Mouse (Mus musculus): Measurements from ENCODE around the gene Ccdc15. TPM values are rescaled to one million over a fixed set of nuclear protein-coding genes. Genes with fewer than 3 reads are reported as not detected.

Ccdc15 gene
- polyA plus RNA-seq, 1 experiment from 2014 or later, result 5.6 TPM

DNA sequence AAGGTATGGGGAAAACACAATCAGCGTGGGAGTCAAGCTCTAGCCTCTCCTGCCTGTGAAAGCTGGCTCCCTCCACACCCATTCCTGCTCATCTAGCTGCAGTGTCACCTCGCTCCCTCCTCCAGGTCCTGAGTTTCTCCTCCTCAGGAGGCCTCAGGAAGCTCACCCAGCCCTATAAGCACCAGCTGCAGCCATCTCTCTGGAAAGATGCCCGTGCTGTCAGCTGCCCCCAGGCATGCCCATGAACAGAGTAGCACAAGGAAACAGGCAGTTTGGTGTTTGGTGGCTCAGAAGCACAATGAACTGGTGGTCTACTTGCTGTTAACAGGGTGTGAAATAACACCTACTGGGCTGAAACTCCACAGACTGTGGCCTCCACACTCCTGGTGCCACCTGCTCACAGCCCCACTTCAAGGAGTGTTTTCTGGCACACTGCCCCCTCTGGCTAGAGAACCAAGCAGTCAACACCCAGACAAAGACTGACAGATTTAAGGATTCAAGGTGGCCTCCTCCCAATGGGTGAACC, 99.8 kb downstream of the Ccdc15 start:
- 47% methylated on average over 3 of the region's 3 CpGs for WGBS (ENCODE audit: insufficient replicate concordance)
- no peak overlapping the region for H3K4me2 ChIP-seq
- H3K4me3 ChIP-seq, result no peak overlapping the region
- no peak overlapping the region for H3K27ac ChIP-seq
- no peaks in the 10 kb centered on the region for H3K27me3 ChIP-seq (replicated peaks)
- no peaks in the 10 kb centered on the region for H3K36me3 ChIP-seq
- no peak overlapping the region for H3K9ac ChIP-seq
- no peak for ATAC-seq
- H3K9me3 ChIP-seq (replicated peaks), result no peaks in the 10 kb centered on the region
- H3K4me1 ChIP-seq, result no peaks in the 10 kb centered on the region

DNA sequence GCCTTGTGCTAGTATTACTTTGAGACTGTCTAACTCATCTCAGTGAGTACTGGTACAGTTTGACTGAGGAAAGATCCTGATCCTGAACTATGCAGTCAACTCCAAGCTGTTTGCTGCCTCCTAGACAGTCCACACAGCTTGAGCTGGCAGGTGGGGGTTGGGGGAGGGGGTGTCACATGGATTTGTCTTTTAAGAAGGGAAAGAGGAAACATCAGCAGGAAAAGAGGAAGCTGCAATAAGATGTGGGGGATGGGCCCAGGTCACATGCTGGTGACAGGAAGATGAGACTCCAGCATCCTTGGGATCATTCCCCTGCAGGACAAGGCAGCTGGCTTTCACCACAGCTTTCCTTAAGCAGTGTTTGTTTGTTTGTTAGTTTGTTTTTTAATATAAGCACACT, 100.8 kb downstream of the Ccdc15 start:
- Histone ChIP-seq H3K4me1 (no peaks in the 10 kb centered on the region), H3K4me3 (no peak overlapping the region), H3K9ac (no peak overlapping the region), H3K27ac (no peak overlapping the region), H3K9me3 (replicated peaks) (no peaks in the 10 kb centered on the region), H3K4me2 (no peak overlapping the region), H3K36me3 (no peaks in the 10 kb centered on the region), H3K27me3 (replicated peaks) (no peaks in the 10 kb centered on the region)
- ATAC-seq, result no peak

DNA sequence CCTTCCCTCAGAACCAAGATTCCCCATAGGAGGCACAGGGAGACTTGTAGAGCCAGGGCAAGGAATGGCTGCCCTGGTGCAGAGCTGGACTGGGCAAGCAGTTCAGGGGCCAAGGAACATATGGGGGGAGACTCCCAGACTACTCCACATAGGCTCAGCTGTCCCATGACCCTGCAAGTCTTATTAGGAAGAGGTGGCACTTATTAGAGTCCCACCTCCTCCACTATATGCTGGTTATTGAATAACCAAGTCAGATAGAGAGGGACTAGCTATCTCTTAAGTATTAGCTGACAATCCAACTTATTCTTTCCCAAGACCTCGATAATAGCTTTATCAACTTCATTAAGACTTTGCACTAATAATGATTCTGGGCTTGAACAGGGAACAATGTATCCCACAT, 102.4 kb downstream of the Ccdc15 start:
- Histone ChIP-seq H3K4me1 (no peaks in the 10 kb centered on the region), H3K27me3 (replicated peaks) (no peaks in the 10 kb centered on the region), H3K4me2 (no peak overlapping the region), H3K9me3 (replicated peaks) (no peaks in the 10 kb centered on the region), H3K36me3 (no peaks in the 10 kb centered on the region), H3K9ac (no peak overlapping the region), H3K4me3 (no peak overlapping the region), H3K27ac (no peak overlapping the region)
- no peak for ATAC-seq
- WGBS (ENCODE audit: insufficient replicate concordance), result 75% methylated on average over 1 of the region's 1 CpGs

DNA sequence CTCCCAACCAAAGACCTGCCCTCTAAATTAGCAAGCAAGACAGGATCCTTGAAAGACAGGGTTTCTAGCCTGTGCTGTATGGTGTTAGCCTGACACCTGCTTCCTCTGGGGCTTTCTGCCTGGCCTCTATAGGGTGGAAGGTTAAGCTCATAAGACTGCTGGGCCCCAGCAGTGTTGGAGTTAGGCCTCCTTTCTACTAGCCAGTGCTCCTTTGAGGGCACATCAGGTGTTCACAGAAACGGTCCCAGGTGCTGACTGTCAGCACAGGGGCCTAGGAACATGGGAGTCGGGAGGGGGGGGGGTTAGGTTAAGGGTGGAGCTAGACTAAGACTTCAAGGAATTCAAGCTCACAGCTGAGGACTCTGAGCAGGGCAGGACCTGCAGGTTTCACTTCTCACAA, 102.8 kb downstream of the Ccdc15 start:
- H3K4me2 ChIP-seq, result no peak overlapping the region
- H3K4me3 ChIP-seq, result no peak overlapping the region
- no peaks in the 10 kb centered on the region for H3K9me3 ChIP-seq (replicated peaks)
- no peak for ATAC-seq
- no peaks in the 10 kb centered on the region for H3K36me3 ChIP-seq
- WGBS (ENCODE audit: insufficient replicate concordance), result 45% methylated on average over 2 of the region's 2 CpGs
- no peak overlapping the region for H3K27ac ChIP-seq
- no peaks in the 10 kb centered on the region for H3K27me3 ChIP-seq (replicated peaks)
- no peak overlapping the region for H3K9ac ChIP-seq
- H3K4me1 ChIP-seq, result no peaks in the 10 kb centered on the region

DNA sequence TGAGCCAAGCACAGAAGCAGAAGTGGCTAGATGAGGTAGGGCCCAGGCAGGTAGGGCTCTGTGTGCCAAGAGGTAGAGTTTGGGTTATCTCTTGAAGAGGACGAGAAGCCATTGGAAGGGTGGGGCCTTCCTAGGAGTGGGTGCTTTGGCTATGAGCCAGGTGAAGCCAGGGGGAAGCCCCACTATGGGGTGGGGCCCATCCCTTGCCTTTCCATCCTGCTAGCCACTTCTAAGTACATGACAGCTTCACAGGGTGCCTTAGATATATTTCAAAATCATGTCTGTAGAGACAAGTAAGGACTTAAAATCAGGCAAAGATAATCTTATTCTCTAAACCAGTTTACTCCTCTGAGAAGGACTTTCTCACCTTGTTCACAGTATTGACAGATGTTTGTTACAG, 103.6 kb downstream of the Ccdc15 start:
- Histone ChIP-seq H3K9ac (no peak overlapping the region), H3K36me3 (no peaks in the 10 kb centered on the region), H3K27me3 (replicated peaks) (no peaks in the 10 kb centered on the region), H3K4me2 (no peak overlapping the region), H3K27ac (no peak overlapping the region), H3K4me3 (no peak overlapping the region), H3K4me1 (no peaks in the 10 kb centered on the region), H3K9me3 (replicated peaks) (no peaks in the 10 kb centered on the region)
- ATAC-seq, result no peak
- WGBS (ENCODE audit: insufficient replicate concordance), result 42% methylated on average over 1 of the region's 1 CpGs

DNA sequence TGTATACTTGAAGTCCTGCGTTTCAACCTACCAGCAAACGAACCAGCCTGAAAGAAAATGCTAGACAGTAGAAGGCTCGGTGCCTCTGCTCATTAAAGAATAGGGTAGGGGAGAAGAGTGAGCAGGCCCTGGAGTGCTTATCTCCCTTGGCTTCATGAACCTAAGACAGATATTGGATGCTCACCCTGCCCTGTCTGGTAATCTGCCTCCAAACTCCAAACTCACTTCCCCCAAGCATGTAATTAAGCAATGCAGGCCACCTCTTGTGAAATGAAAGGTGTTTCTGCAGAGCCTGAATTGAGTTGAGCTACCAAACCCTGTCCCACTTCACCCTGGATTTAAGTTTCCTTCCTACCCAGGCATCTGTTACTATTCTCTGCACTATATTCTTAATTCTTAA, 105.5 kb downstream of the Ccdc15 start:
- Histone ChIP-seq H3K27me3 (replicated peaks) (no peaks in the 10 kb centered on the region), H3K27ac (no peak overlapping the region), H3K4me2 (no peak overlapping the region), H3K9ac (no peak overlapping the region), H3K9me3 (replicated peaks) (no peaks in the 10 kb centered on the region), H3K36me3 (no peaks in the 10 kb centered on the region), H3K4me1 (no peaks in the 10 kb centered on the region), H3K4me3 (no peak overlapping the region)
- ATAC-seq, result no peak
- WGBS (ENCODE audit: insufficient replicate concordance), result 72% methylated on average over 3 of the region's 3 CpGs

DNA sequence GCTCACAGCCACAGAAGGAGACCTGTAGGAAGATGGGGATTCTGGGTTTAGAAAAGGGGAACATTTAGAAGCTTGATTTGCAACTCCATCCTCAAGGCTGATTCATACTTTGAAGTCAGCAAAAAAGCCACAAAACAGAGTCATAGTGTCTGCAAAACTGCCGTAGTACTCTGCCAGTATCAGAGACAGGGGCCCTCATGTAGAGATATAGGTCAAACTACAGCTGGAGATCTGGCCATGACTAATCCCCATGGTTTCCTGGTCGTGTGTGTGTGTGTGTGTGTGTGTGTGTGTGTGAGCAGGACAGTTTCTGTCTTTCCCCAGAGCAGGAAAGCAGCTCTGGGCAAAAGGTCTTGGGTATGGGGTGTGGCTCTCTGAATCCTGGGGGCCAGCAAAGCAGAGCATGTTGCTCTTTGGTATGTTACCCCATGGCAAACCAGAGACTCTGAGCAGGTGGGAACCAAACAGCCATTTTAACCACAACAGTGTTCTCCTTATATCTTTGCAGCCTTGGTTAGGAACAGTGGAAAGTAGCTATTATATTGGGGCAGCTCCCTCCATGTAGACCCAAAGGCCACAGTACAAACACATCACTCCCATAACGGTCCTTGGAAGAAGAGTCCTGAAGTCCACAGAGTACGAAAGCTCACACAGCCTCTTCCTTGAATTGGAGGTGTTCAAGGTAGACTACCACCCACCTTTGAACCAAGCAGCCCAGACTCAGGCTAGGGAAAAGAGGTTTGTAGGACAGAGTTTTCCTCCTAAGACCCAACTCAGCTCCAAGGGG, 112.1 kb downstream of the Ccdc15 start:
- Histone ChIP-seq H3K4me2 (no peak overlapping the region), H3K9me3 (replicated peaks) (no peaks in the 10 kb centered on the region), H3K9ac (no peak overlapping the region), H3K36me3 (no peaks in the 10 kb centered on the region), H3K27ac (no peak overlapping the region), H3K27me3 (replicated peaks) (no peaks in the 10 kb centered on the region), H3K4me3 (no peak overlapping the region), H3K4me1 (no peaks in the 10 kb centered on the region)
- 44% methylated on average over 4 of the region's 4 CpGs for WGBS (ENCODE audit: insufficient replicate concordance)
- ATAC-seq, result no peak

DNA sequence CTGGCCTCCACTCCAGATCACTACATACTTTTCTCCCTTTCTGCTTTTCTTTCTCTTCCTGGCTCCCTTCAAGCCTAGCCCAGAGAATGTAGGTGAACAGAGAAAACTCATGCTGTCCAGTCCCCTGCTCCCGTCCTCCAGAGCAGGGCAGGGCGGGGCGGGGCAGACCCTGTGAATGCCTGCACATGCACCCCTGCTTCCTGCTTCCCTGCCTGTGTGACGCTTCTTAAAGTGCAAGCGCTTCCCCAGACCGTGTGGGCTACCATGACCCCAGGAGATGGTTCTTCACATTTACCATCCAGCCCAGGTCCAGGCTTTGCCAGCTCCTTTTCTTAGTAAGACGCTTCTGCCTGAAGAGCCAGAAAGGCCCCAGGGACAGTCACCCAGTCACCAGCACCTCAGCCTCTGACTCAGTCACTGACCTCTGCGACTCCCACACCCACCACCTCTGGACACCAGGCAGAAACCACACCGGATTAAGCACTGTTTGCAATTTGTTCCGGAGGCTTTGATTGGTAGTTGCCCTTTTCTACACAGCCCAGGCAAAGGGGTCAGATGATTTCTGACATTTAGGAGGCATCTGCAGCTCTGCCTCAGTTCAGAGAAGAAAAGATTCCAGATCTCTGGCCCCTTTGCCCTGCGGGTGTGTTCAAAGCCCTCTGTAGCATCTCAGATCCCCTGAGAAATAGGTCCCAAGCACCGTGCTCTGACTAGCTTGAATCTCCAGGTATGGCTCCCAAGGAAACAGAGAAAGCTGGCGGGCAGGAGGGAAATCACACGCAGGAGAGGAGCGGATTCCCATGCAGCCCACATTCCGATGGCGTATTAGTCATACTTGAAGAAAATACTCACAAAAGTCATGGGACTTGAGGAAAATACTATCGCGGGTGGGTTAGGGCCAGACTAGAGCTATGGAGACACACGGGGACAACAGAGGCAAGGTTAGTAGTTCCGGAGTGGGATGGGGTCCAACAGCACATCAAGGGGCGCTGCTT, 115.7 kb downstream of the Ccdc15 start:
- Histone ChIP-seq H3K9ac (no peak overlapping the region), H3K4me2 (no peak overlapping the region), H3K9me3 (replicated peaks) (no peaks in the 10 kb centered on the region), H3K4me1 (no peaks in the 10 kb centered on the region), H3K27me3 (replicated peaks) (no peaks in the 10 kb centered on the region), H3K4me3 (no peak overlapping the region), H3K36me3 (no peaks in the 10 kb centered on the region), H3K27ac (no peak overlapping the region)
- WGBS (ENCODE audit: insufficient replicate concordance), result 58% methylated on average over 22 of the region's 22 CpGs
- no peak for ATAC-seq

DNA sequence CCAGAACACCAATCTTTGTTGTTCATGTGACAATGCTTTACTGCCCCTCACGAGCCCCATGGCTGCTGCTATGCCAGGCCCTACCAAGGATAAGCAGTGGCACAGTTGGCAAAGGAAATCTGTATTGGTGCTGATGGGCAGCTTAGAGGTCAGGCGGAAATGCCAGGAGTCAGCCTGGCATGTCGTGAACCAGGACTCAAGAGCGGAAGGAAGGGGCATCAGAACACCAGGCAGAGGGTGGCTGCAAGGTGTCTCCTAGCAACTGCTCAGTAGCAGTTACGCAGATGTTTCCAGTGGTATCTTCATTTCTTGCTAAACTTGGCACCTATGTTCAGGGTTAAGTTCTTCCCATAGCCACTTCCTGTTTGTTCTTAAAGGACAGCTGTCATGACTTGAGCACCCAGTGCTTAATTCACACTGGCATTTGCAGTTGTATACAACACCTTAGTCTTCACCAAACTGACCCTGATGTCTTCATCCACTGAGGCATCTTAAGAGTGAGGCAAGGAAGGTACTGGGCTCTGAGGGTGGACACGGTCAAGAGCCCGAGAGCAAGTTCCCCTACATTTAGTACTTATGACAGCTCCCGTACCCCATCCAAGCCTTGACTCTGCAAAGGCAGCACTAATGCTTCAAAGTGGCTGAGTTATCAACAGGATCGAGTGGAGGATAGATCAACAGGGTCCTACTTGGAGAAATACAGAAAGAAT, 117.6 kb downstream of the Ccdc15 start:
- no peaks in the 10 kb centered on the region for H3K9me3 ChIP-seq (replicated peaks)
- H3K4me1 ChIP-seq, result no peaks in the 10 kb centered on the region
- H3K27me3 ChIP-seq (replicated peaks), result no peaks in the 10 kb centered on the region
- no peaks in the 10 kb centered on the region for H3K36me3 ChIP-seq
- H3K4me3 ChIP-seq, result no peak overlapping the region
- H3K4me2 ChIP-seq, result no peak overlapping the region
- WGBS (ENCODE audit: insufficient replicate concordance), result 76% methylated on average over 9 of the region's 9 CpGs
- H3K27ac ChIP-seq, result no peak overlapping the region
- no peak for ATAC-seq
- no peak overlapping the region for H3K9ac ChIP-seq

DNA sequence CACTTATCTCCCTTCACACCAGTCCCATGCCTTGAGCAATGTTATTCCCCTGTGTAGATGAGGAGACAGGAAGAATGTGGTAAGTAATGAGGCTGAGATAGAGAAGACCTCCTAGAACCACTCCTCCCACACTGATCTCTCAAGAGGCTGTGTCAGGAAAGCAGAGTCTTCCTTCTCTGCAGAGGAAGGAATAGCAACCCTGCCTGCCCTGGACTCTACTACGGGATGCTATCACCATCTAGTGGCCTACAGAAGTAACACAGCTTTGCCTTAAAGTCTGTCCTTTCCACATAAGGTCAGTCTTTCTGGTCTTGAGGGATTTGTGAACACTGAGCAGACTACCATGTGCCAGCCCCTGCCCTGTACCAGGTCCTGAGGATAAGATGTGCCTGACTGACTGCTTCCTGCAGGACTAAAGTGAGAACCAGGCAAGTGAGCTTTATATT, 118.3 kb downstream of the Ccdc15 start:
- Histone ChIP-seq H3K4me2 (no peak overlapping the region), H3K27me3 (replicated peaks) (no peaks in the 10 kb centered on the region), H3K9me3 (replicated peaks) (no peaks in the 10 kb centered on the region), H3K4me1 (no peaks in the 10 kb centered on the region), H3K9ac (no peak overlapping the region), H3K4me3 (no peak overlapping the region), H3K36me3 (no peaks in the 10 kb centered on the region), H3K27ac (no peak overlapping the region)
- 13% methylated on average over 1 of the region's 1 CpGs for WGBS (ENCODE audit: insufficient replicate concordance)
- peak; percentile 64 for ATAC-seq
